Mouse (Mus musculus): ENCODE measurements around the gene V1rd19.
"Not testable (repeated sequence)": the region's sequence is repeated elsewhere in the genome, so short reads cannot be mapped to it uniquely, and the experiment has no call there.

The V1rd19 gene

GRCm38 (mm10) chr7:24001391-24001790 is at the start of gene V1rd19:
Gene V1rd19 (plus strand): TSS chr7:24001691.
- DNase-seq (ENCODE audit: low read depth, low spot score): no peak

GRCm38 (mm10) chr7:23968044-23968443 is 33.4 kb upstream of the V1rd19 start:
- not testable (repeated sequence) for DNase-seq (ENCODE audit: low read depth, low spot score)

GRCm38 (mm10) chr7:23974315-23974714 is 27.2 kb upstream of the V1rd19 start, which contains the start of gene Vmn1r181:
Gene Vmn1r181 (plus strand): TSS chr7:23974615.
- DNase-seq (ENCODE audit: low read depth, low spot score): not testable (repeated sequence)

- no peak for DNase-seq (ENCODE audit: low read depth, low spot score)
These were observed 51.3 kb downstream of the V1rd19 start, which contains the start of gene Vmn1r183 for GRCm38 (mm10) chr7:24052660-24053304. Gene Vmn1r183 (plus strand): TSS chr7:24053254.

Measured in embryo, embryonic 11.5 days (tissue).